Mouse (Mus musculus) adrenal gland, postnatal 25 days (tissue): ENCODE results near the gene Tceanc2. TPM values are rescaled to one million over a fixed set of nuclear protein-coding genes. Genes with fewer than 3 reads are reported as not detected.
A peak's percentile ranks its signal among the peaks of the same experiment; 100 is the strongest.
"Not testable (repeated sequence)": the region's sequence is repeated elsewhere in the genome, so short reads cannot be mapped to it uniquely, and the experiment has no call there.

Experiments used
- DNase-seq: peaks from one replicate; pipeline ENCODE4 v3.0.0; 2021; ENCODE audit warnings: mixed read lengths
- total RNA-seq: library from RNA; stranded (reverse); gene quantifications from 2 replicates; pipeline ENCODE4 v1.2.3, GENCODE M21; 2021

Tceanc2 gene
- total RNA-seq, 1 experiment from 2014 or later = 34.6 TPM

- no peak for DNase-seq
Measured at GRCm38 (mm10) chr4:107126891-107127524, 51.9 kb downstream of the Tceanc2 start.

GRCm38 (mm10) chr4:107126389-107126788 lies 52.5 kb downstream of the Tceanc2 start:
- no peak for DNase-seq

GRCm38 (mm10) chr4:107125101-107125500 lies 53.8 kb downstream of the Tceanc2 start:
- DNase-seq = no peak

GRCm38 (mm10) chr4:107124376-107124775 lies 54.5 kb downstream of the Tceanc2 start:
- no peak for DNase-seq

GRCm38 (mm10) chr4:107121165-107121943 lies 57.6 kb downstream of the Tceanc2 start:
- peak; percentile 49 for DNase-seq

GRCm38 (mm10) chr4:107120676-107121075 lies 58.2 kb downstream of the Tceanc2 start:
- no peak for DNase-seq

GRCm38 (mm10) chr4:107119056-107119455 lies 59.9 kb downstream of the Tceanc2 start:
- DNase-seq = no peak

- peak; percentile 54 for DNase-seq
Measured at GRCm38 (mm10) chr4:107117741-107118385, 61.1 kb downstream of the Tceanc2 start.

- no peak for DNase-seq
Measured at GRCm38 (mm10) chr4:107114278-107114677, 64.6 kb downstream of the Tceanc2 start.

- not testable (repeated sequence) for DNase-seq
Measured at GRCm38 (mm10) chr4:107109181-107109580, 69.7 kb downstream of the Tceanc2 start.

GRCm38 (mm10) chr4:107108291-107108731 lies 70.6 kb downstream of the Tceanc2 start:
- DNase-seq = peak; percentile 35

- DNase-seq = no peak
Measured at GRCm38 (mm10) chr4:107106777-107107176, 72.1 kb downstream of the Tceanc2 start.

GRCm38 (mm10) chr4:107102220-107102619 lies 76.7 kb downstream of the Tceanc2 start:
- no peak for DNase-seq

- DNase-seq = no peak
Measured at GRCm38 (mm10) chr4:107098791-107099525, 80.0 kb downstream of the Tceanc2 start.

- DNase-seq = no peak
Measured at GRCm38 (mm10) chr4:107098375-107098774, 80.5 kb downstream of the Tceanc2 start.

GRCm38 (mm10) chr4:107097871-107098270 lies 81.0 kb downstream of the Tceanc2 start:
- DNase-seq = no peak

- no peak for DNase-seq
Measured at GRCm38 (mm10) chr4:107096841-107097373, 82.0 kb downstream of the Tceanc2 start, which contains the start of gene Cdcp2. Gene Cdcp2 (plus strand): TSS chr4:107096891.

GRCm38 (mm10) chr4:107096043-107096442 lies 82.9 kb downstream of the Tceanc2 start:
- no peak for DNase-seq

GRCm38 (mm10) chr4:107094484-107095187 lies 84.3 kb downstream of the Tceanc2 start:
- DNase-seq = no peak

- DNase-seq = peak; percentile 72
Measured at GRCm38 (mm10) chr4:107091696-107092095, 87.2 kb downstream of the Tceanc2 start.

GRCm38 (mm10) chr4:107084858-107085257 lies 94.1 kb downstream of the Tceanc2 start:
- peak; percentile 59 for DNase-seq
